Mouse (Mus musculus) stomach, postnatal 0 days (tissue): Measurements from ENCODE around the gene Myo18b.

Experiments used
- CTCF ChIP-seq: IDR thresholded peaks from 2 replicates; pipeline ENCODE4 v1.5.1; 2016; ENCODE audit warnings: antibody characterized with exemption, low read depth, mild to moderate bottlenecking, moderate library complexity
- EP300 ChIP-seq: optimal IDR thresholded peaks from 2 replicates; pipeline ENCODE3; 2016; ENCODE audit warnings: antibody characterized with exemption

DNA sequence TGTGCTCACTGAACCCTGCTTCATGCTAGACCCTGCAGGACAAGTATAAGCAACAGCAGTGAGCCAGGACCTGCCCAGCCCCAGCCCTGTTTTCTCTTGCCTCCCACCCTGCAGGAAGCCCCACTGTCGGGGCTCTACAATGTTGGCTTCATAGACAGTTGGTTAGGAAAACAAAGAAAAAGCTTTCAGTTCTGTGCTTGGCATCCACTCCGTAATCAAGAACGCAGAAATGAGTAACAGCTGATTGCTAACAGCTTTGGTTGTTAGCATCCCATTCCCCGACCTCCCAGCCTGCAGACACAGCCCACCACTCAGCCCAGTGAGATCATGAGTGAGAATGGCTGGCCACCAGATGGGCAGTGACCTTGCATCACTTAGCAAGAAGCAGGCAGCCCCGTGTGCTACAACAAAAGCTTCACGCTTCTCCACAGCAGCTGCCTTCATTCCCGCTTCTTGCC is 200.9 kb downstream of the Myo18b start:
- TF ChIP-seq CTCF (no peak), EP300 (no peak)
